Mouse (Mus musculus): ENCODE results near the gene Dcaf6.
"Not testable (repeated sequence)": the region's sequence is repeated elsewhere in the genome, so short reads cannot be mapped to it uniquely, and the experiment has no call there.

Gene Dcaf6

DNA sequence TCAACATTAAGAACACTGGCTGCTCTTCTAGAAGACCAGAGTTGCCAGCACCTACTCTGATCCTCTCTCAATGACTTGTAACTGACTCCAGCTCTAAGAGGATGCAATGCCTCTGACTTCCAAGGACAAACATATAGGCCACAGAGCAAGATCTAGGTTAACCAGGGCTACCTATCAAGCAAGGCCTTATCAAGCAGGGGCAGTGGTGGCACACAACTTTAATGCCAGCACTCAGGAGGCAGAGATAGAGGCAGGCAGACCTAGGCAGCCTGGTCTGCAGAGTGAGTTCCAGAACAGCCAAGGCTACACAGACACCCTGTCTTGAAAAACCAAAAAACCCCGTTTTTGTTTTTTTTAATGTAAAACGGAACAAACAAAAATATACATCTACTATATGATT is 34.0 kb downstream of the Dcaf6 start:
- DNase-seq (ENCODE audit: low spot score in 2 of 2), result no peak

DNA sequence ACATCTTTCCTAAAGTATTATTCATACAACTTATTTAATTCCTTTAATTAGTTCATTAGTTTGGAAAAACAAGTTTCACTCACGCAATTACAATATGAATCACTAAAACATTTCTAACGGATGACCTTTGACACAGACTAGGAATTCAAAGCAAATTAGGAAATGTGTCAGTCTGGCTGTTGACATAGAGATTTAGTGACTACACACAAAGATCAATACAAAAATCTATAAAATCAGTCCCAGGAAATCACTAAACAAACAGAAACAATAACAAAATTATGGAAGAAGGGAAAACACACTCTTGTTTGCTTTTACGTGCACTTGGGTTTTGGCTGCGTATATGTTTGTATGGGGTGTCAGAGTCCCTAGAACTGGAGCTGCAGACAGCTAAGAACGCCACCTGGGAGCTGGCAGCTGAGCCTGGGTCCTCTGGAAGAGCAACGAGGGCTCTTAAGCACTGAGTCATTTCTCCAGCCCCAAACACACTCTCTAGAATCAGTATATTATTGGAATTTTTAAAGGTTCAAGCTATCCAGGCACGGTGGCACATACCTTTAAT is 38.8 kb downstream of the Dcaf6 start:
- DNase-seq (ENCODE audit: low spot score in 2 of 2), result no peak

DNA sequence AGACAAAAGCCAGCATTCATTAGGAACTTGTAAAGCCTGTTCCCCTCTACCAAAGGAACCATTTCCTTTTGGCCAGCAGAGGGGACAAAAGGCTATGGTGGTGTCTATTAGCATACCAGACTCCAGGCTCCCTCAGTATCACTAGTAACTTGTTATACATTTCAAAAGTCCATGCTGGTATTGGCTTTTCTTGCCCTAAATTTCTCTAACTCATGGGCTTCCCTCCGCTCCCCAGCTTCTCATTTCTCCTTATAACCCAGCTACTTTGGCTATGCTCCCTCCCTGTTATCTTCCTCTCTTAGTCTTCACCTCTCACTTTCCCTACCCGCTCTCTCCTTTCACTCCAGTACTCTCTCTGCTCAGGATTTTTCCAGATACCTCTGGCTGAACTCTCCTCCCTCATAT is 63.9 kb downstream of the Dcaf6 start:
- no peak for DNase-seq (ENCODE audit: low spot score in 2 of 2)

DNA sequence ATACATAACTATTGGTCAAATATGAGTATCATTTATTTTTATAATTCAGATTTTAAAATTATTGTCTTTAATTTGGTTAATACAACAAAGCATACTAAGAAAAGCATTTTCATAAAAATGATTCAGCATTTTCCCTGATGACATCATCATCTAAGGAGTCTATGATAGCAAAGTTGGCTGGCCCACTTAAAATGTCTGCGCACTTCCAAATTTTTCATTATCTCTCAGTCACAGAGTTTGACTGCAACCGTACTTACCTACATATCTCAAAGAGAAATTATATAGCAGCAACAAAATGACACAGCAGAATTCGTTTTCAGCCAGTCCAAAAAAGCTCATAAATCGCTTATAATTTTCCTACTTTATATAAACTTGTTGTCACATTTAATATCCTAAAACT is 64.3 kb downstream of the Dcaf6 start:
- no peak for DNase-seq (ENCODE audit: low spot score in 2 of 2)

DNA sequence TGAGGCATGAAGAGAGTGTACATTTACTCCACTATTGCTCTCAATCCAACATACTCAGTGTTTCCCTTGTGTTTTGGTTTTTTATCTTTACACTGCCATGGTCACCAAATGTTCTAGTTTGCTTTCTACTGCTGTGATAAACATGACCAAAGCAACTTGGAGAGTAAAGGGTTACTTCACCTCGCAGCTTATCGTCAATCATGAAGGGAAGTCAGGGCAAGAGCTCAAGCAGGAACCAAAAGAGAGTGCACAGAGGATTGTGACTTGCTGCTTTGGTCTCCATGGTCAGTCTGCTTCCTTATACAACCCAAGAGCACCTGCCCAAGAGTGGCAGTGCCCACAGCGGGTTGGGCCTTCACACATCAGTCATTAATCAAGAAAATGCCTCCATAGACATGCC is 65.4 kb downstream of the Dcaf6 start:
- no peak for DNase-seq (ENCODE audit: low spot score in 2 of 2)

DNA sequence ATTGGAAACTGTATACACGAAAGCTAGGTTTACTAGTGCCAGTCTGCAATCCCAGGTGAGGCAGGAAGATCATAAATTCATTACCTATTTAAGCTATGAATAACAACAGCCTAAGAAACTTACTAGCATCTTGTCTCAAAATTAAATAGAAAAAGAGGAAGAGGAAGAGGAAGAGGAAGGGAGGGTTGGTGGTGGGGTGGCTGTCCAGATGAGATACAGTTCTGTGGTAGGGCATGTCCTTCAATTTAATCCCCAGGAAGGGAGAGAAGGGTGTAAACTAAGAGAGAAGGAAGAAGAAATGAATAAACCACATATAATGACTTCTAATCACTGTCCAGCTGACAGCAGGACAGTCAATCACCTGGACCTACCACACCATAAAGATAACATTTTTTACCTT is 67.2 kb downstream of the Dcaf6 start:
- DNase-seq (ENCODE audit: low spot score in 2 of 2), result no peak

DNA sequence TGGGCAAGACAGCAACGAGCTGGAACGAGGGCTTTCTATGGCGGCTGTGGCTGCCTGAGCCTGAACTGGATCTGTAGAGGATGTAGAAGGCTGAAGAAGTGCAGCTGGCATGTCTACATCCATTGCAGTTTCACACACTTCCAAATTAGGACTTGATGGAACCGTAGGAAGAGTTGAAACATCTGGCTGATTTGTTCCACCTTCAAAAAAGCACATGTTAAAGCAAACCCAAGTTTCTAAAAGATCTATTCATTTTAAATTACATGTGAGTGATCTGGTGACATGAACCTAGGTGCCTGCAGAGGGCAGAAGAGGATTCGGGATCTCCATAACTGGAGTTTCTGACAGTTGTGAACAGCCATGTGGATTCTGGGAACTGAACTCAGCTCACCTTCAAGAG is 71.6 kb downstream of the Dcaf6 start:
- DNase-seq (ENCODE audit: low spot score in 2 of 2), result no peak

DNA sequence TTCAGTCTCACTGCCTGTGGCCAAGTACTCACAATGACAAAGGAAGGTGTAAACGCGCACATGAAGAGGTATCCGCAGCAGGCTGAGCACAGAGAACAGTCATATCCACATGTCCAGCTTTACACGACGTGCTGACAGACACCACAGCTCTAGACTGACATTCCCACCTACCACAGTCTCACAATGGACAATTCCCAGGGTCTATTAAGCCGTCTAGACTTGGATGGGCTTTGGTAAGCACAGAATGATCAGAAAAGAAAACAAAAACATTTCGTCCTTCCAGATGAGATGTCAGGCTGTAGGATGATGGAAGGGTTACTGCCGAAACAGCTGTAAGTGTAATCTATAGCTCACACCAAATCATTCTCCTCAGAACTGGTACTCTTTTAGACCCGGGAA is 73.8 kb downstream of the Dcaf6 start:
- DNase-seq (ENCODE audit: low spot score in 2 of 2), result no peak

DNA sequence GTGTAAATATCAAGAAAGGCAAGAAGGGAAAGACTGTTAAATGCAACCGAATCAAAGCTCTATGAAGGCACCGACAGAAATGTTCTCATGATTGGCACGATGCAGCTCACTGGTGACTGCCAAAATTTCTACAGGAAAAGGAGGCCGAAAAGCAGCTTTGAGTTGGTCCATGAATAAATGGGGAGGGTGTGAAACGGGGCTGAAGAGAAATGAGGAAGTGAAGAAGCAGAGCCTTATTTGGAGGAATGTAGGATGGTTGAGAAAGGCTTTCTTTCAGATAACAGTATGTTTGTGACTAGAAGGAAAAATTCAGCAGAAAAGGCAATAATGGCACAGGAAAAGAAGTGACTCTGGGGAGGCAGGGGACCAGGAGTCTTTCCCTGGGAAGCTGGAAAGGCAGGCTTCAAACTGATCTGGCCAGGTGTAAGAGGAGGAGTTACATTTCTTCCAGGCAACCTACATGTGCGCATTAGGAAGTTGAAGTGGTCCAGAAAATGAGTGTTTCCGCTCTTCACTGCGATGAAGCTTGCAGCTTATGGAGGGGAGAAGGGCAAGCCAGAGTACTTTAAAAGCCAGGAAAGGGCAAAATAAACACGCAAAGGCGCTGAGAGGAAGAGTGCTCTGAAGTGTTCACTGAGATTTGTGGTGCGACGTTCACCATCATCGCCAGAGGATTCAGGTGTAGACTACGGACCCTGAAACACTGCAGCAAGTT is 74.3 kb downstream of the Dcaf6 start:
- no peak for DNase-seq (ENCODE audit: low spot score in 2 of 2)

DNA sequence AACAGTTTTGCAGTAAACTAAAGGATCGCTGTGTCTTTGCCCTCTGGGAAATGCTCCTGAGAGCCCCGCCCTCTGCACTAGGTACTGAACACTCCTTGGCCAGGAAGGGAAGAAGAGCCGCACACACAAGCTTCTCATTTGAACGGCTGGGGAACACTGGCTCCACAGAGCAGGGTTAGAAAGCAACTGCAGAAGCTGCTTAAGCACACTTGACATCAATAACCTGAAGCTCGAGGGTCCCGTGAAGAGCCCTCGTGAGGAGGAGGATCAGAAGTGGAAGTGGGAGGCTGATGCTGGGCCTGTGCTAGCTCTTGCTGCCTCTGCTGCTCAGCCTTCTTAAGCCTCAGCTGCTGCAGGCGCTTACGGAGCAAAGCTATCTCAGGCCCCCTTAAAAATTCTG is 86.4 kb downstream of the Dcaf6 start:
- no peak for DNase-seq (ENCODE audit: low spot score in 2 of 2)

DNA sequence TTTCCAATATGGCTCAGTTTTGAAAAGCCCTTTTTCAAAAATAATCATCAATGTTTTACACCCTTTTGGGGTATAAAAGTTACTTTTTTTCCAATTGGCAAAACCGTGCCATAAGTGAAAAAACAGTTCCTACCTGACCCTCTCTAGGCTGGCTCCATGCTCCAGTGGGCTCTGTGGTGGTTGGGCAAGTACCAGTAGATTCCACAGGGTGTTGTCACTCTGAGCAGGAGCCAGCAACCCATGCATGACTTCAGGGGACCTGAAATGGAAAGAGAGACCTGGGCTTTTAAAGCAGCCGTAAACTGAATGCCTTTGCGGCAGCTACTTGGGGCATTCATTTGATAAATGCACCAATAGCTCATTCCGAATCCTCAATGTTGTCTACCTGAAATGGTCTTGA is 89.3 kb downstream of the Dcaf6 start:
- DNase-seq (ENCODE audit: low spot score in 2 of 2), result no peak

DNA sequence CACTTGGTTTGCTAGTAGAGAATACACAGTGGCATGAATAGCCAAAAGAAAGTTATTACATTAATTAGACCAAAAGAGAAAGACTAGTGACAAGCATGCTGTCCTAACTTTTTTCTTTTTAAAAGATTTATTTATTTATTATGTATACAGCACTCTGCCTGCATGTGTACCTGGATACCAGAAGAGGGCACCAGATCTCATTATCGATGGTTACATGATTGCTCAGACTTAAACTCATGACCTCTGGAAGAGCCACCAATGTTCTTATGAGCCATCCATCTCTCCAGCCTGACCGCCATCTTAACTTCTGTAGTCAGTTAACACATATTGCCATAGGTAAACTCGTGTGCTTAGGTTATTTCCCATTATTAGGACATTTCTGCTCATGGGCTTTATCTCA is 95.2 kb downstream of the Dcaf6 start:
- DNase-seq (ENCODE audit: low spot score in 2 of 2), result no peak

DNA sequence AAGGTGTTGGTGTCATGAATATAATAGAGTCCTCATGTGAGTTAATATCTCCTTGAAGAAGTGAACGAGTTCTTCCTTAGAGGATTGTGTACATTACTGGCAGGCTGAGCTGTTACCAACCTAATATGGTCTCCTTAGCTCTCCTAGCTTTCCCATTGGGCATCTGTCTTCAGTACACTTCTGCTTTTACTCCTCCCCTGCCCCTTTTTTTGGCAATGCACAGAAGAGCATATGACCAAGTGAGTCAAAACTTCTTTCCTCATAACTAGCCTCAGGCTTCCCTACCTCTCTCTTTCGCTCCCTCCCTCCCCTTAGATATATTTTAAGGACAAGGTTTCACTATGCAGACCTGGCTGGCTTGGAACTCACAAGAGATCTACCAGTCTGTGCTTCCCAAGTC is 97.0 kb downstream of the Dcaf6 start:
- no peak for DNase-seq (ENCODE audit: low spot score in 2 of 2)

DNA sequence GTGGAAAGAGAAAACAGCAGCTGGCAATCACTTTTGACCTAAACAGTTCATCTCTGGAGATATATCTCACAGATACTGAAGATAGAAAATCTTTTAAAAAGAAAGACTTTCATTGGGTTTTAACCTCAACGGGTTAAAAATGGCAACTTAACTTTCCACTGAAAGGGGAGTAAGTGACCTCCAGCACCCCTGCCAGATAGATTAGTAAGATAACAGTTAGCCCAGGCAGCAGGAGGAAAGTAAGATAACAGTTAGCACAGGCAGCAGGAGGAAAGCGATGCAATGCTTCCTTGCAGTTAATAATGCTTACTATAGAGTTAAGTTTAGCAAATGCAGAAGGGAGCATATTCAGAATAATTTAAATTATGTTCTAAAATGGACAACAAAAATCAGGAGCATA is 103.9 kb downstream of the Dcaf6 start:
- DNase-seq (ENCODE audit: low spot score in 2 of 2), result no peak

DNA sequence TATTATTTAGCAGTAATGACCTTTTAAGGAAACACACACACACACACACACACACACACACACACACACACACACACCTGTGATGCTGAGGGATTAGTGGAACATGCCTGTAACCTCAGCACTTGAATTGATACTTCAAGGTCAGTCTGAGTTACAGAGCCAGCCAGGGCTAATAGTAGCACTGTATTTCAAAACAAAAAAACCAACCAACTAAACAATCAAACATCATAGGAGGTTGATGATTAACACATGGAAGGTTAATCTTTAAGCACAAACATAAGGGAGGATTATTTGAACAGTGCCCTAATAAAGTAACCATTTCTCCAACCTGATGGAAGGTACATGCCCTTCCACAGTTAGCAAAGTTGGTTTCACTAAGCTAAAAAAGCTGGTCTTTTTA is 111.6 kb downstream of the Dcaf6 start:
- no peak for DNase-seq (ENCODE audit: low spot score in 2 of 2)

DNA sequence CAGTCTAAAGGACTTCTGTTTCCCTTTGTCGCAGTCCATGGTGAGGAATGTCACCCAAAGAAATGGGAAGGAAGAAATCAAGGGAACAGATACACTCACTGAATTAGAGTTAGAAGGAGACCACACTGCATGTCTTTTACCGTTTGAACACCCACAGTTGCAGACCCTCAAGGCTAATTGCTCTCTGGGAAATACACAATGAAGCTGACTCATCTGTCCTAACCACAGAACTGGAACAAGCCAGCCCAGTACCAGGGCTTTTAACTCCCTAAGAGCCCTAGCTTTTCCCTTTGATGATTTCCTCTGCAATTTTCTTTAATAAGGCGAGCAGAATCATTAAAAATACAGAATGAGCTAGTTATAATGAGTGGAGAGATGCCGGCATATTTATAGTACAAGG is 115.8 kb downstream of the Dcaf6 start:
- DNase-seq (ENCODE audit: low spot score in 2 of 2), result no peak

DNA sequence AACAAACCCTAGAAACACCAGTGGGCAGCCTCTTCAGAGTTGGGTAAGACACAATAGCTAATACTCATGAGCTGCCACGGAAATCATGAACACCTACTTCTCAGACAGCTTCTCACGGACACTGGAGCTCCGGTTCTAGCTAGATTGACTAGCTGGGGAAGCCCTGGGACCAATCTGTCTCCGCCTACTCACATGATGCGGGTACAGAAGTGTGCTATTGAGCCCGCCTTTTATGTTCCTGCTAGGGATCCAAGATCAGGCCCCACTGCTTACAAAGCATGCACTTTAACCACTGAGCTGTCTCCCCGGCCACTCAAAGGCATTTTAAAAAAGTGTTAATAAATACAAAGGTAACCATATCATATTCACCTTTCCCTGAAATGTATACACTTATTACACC is 118.1 kb downstream of the Dcaf6 start:
- no peak for DNase-seq (ENCODE audit: low spot score in 2 of 2)

DNA sequence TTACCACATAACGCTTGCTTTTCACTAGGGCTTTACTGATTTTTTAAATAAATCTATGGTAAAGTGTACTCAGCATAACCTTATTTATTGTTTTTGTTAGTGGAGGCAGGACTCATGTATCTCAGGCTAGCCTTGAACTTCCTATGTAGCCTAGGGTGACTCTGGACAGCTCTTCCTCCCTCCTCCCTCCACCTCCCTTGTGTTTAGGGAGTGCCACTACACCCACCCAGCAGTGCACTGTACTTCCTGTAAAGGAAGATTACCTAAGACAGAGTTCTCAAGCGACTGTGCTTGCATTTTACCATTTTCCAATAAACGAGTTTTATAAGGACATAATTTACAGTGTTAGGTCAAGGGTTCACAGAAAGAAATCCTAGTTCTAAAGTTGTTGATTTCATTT is 127.5 kb downstream of the Dcaf6 start:
- DNase-seq (ENCODE audit: low spot score in 2 of 2), result no peak

DNA sequence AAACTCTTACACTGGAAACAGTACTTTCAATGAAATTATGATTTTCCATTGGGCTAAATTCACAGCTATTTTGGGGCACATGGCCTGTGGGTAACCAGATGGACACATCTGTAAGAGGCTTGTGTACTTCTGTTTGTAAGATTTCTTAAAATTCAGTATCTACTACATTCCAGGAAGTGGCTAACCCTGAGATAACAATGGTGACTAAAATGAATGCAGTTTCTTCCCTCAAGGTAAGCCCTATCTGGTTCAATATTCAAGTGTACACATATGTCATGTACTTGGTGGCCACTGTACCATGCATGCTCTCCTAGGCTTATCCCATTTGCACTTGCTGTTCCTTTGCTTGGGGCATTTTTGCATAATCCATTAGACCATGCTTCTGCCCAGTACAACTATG is 129.4 kb downstream of the Dcaf6 start:
- no peak for DNase-seq (ENCODE audit: low spot score in 2 of 2)

DNA sequence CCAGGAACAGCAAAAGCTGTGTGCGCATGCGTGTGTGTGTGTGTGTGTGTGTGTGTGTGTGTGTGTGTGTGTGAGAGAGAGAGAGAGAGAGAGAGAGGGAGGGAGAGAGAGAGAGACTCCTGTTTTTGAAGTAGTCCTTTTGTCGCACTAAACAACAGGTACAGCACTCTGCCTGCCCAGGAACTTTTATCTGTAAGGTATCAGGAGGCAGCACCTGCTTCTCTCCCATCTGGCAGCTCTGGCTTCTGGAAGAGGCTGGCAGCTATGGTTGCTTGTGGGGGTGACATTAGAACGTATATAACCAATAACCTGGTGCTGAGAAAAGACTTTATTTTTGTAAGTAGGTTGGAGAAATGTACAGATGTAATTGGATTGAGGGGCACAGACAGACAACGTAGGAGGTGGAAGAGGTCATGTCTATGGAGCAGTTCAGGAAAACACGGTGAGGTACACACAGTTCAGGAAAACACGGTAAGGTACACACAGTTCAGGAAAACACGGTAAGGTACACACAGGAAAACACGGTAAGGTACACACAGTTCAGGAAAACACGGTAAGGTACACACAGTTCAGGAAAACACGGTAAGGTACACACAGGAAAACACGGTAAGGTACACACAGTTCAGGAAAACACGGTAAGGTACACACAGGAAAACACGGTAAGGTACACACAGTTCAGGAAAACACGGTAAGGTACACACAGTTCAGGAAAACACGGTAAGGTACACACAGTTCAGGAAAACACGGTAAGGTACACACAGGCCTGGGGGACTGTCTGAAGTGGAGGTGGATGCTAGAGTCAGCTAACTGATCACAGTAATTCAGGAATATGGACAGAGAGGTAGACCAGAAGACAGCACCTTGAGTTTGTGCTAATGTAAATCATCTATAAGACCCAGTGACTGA is 131.6 kb downstream of the Dcaf6 start:
- DNase-seq (ENCODE audit: low spot score in 2 of 2), result not testable (repeated sequence)

DNA sequence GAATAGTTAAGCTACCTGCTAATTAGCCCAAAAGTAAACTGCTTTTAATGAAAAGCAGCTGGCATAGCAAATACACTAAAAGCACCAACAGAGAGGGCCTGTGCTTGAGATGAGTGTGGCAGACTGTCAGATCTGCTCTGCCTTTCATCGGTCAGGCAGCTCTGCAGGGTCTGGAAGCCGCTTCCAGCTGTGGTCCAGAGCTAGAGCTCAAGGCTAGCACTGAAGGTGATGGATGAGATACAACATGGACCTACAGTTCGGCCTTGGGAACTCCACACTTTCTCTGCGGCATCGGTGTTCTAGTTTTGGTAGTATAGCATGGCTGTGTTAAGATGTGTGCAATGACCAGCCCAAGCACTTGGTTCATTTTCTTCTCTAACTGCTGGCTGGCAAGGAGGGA is 132.4 kb downstream of the Dcaf6 start:
- no peak for DNase-seq (ENCODE audit: low spot score in 2 of 2)

DNA sequence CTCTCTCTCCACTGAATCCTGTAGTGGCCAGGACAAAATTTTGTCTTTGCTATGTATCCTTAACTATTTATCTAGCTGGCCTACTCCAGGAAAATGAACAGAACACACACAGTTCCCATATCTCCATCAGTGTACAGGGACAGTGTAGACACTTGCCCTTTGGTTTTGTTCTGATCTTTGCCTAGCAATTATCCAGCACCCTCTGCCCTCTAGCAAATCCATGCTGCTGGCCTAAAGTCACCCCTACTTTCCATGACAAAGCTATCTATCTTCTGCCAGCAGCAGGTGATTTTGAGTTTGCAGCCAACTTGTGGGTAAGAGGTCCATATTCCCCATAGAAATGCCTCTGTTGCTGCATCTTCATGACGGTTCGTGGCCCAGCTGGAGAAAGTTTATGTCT is 132.9 kb downstream of the Dcaf6 start:
- no peak for DNase-seq (ENCODE audit: low spot score in 2 of 2)

DNA sequence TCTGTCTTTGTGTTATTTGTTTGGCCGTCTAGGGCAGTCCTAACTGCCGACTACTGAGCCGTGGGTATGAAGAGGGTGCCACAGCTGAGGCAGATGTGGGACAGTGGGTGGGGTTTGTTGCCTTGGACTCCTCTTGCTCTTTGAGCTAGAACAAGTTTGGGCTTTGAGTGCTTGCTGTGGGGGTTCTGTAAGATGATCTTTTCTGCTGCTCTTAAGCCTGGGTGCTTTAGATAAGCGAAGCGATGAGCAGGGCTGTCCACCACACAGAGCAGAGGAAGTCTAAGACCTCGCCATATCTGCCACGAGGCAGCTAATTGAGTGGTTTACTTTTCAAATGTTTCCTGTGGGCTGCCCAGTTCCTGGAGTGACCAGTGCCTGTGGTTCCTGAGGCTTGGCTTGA is 137.3 kb downstream of the Dcaf6 start:
- DNase-seq (ENCODE audit: low spot score in 2 of 2), result no peak
